Mouse (Mus musculus) layer of hippocampus, postnatal 14 days (tissue): ENCODE data around the gene Gm13539. TPM values are rescaled to one million over a fixed set of nuclear protein-coding genes. Genes with fewer than 3 reads are reported as not detected.

ENCODE experiments used
- DNase-seq, 2 experiments: peaks; one replicate each; pipeline ENCODE4 v3.0.0; 2021 to 2022; ENCODE audit warnings: low spot score in 2 of 2, mixed read lengths in 1 of 2
- total RNA-seq, 2 experiments: library from RNA; stranded (reverse); gene quantifications; 2 replicates each; pipeline ENCODE4 v1.2.3; 2021

Gm13539 gene
- total RNA-seq, 2 experiments from 2014 or later = not detected

DNA sequence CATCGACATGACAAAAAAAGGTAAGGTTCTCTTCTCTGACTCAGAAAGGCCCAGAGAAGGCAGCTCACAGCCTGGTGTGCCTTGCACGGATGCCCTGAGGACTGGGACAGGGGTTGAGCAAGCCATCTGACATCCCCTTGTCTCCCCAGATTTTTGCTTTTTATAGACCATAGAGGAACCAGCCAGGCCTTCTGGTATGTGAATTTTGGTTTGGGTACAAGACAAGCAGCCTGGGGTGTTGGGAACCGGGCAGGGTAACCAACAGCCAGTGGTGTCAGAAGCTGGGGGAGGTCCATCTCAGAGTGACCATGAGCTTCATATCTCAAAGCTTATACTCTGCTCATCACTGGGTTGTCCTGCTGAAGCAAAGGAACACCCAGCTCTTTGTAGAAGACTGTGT lies 42.7 kb downstream of the Gm13539 start:
- no peak for DNase-seq

GRCm38 (mm10) chr2:25828344-25828947 lies 46.4 kb downstream of the Gm13539 start:
- DNase-seq = no peak

- DNase-seq = no peak
These were observed 48.7 kb downstream of the Gm13539 start for GRCm38 (mm10) chr2:25830786-25831185.

DNA sequence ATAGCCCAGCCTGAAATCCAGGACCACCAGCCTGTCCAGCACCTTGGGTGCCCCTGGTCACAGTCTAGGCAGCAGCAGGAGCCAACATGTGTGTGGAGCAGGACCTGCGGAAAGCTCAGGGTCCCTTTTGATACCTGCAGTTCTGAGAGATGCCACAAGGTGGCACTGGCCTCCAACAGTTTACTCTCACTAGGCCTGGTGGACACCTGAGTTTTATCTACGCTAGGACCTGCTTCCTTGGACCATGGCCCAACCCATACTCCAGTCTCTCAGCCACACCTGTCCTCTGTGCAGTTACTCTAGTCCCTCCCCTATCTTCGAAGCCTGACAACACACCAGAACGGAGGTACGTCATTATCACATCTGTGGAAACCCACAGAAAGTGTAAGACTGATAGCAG lies 54.2 kb downstream of the Gm13539 start:
- DNase-seq = peak; percentile 80 to 81

Other genes with a start within 250 kb of the Gm13539 start
- 10 to 100 TPM in 1 of 2 experiments, 1 to 10 TPM in 1; 9.8 to 11.1 TPM for gene Traf2, start 235.3 kb upstream of the Gm13539 start, total RNA-seq
- gene Edf1, start 224.4 kb upstream of the Gm13539 start, total RNA-seq = 100 to 1,000 TPM; 214 to 226 TPM
- 1 to 10 TPM; 1.7 to 2.6 TPM for gene Mamdc4, start 207.4 kb upstream of the Gm13539 start, total RNA-seq
- gene Phpt1, start 207.0 kb upstream of the Gm13539 start, total RNA-seq = 10 to 100 TPM; 81.2 to 83.8 TPM
- 100 to 1,000 TPM in 1 of 2 experiments, 10 to 100 TPM in 1; 99.8 to 103 TPM for gene Ajm1, start 200.5 kb upstream of the Gm13539 start, total RNA-seq
- 100 to 1,000 TPM; 105 to 107 TPM for gene Rabl6, start 173.7 kb upstream of the Gm13539 start, total RNA-seq
- gene Ccdc183, start 164.6 kb upstream of the Gm13539 start, total RNA-seq = not detected
- gene Tmem141, start 160.3 kb upstream of the Gm13539 start, total RNA-seq = 10 to 100 TPM; 25.0 TPM
- gene Fcna, start 154.2 kb upstream of the Gm13539 start, total RNA-seq = 1 to 10 TPM; 1.0 to 1.4 TPM
- gene Lcn8, start 129.1 kb upstream of the Gm13539 start, total RNA-seq = not detected
- gene Lcn5, start 124.3 kb upstream of the Gm13539 start, total RNA-seq = not detected
- gene Lcn6, start 105.5 kb upstream of the Gm13539 start, total RNA-seq = not detected
- gene Lcn10, start 99.5 kb upstream of the Gm13539 start, total RNA-seq = not detected
- not detected for gene Obp2a, start 82.2 kb upstream of the Gm13539 start, total RNA-seq
- gene Bmyc, start 75.5 kb upstream of the Gm13539 start, total RNA-seq = 10 to 100 TPM; 80.9 to 82.5 TPM
- gene Obp2b, start 45.2 kb upstream of the Gm13539 start, total RNA-seq = not detected
- not detected for gene Lcn3, start 16.7 kb upstream of the Gm13539 start, total RNA-seq
- gene Lcn11, start 5.2 kb upstream of the Gm13539 start, total RNA-seq = not detected
- not detected for gene Glt6d1, start 33.6 kb downstream of the Gm13539 start, total RNA-seq
- gene Lcn9, start 40.9 kb downstream of the Gm13539 start, total RNA-seq = not detected
- not detected for gene Sohlh1, start 65.0 kb downstream of the Gm13539 start, total RNA-seq
- 10 to 100 TPM; 43.8 to 69.9 TPM for gene Kcnt1, start 81.5 kb downstream of the Gm13539 start, total RNA-seq
- gene Camsap1, start 201.0 kb downstream of the Gm13539 start, total RNA-seq = 100 to 1,000 TPM; 120 to 125 TPM
- 10 to 100 TPM; 71.3 to 74.0 TPM for gene Ubac1, start 239.5 kb downstream of the Gm13539 start, total RNA-seq